8 mouse cellular contexts compared by ENCODE assay signal in genomic region chr7:79612783-79613182, GRCm38 (mm10). TPM values are rescaled to one million over a fixed set of nuclear protein-coding genes. Genes with fewer than 3 reads are reported as not detected.
A peak's percentile ranks its signal among the peaks of the same experiment; 100 is the strongest.
DNase-seq lines count a peak whose midpoint lies in the region; ATAC-seq and TF ChIP-seq lines count a peak whose summit lies in the region.

No protein-coding gene starts in this region.

- no peaks in the 10 kb centered on the region for H3K36me3 ChIP-seq in kidney, adult 2 months (ENCODE audit: control insufficient read depth, insufficient read depth, low read length)

- WGBS in kidney, adult 2 months, result 8% methylated on average over 6 of the region's 6 CpGs
- 12% methylated on average over 6 of the region's 6 CpGs for WGBS in lung, adult 2 months

- H3K27me3 ChIP-seq in kidney, adult 2 months (replicated peaks; ENCODE audit: control insufficient read depth, insufficient read depth, low read length), result no peaks in the 10 kb centered on the region

- H3K27ac ChIP-seq in kidney, adult 2 months (ENCODE audit: insufficient read depth, low read depth, low read length), result no peak overlapping the region

- TF ChIP-seq CTCF in kidney, adult 2 months (conservative IDR thresholded peaks at IDR 0.05; ENCODE audit: insufficient read depth, insufficient read length, low read depth, low read length), result peak; percentile 78
- TF ChIP-seq CTCF in lung, adult 2 months (IDR thresholded peaks at IDR 0.05; ENCODE audit: insufficient read depth, low read length), result peak; percentile 38

- ATAC-seq in frontal cortex, adult (ENCODE audit: low TSS enrichment), result peak; percentile 79; the same call in 1 of the 2 replicates

- no peaks in the 10 kb centered on the region for H3K4me1 ChIP-seq in kidney, adult 2 months (ENCODE audit: control insufficient read depth, insufficient read depth, low read length)
- no peaks in the 10 kb centered on the region for H3K4me1 ChIP-seq in lung, adult 2 months (ENCODE audit: control insufficient read depth, insufficient read depth, low read length)

- no peak for TF ChIP-seq POLR2A in kidney, adult 2 months (IDR thresholded peaks at IDR 0.05; ENCODE audit: low read depth, low read length)
- TF ChIP-seq POLR2A in lung, adult 2 months (IDR thresholded peaks at IDR 0.05; ENCODE audit: borderline replicate concordance, extremely low read depth, low read depth, low read length), result no peak

- no peak for DNase-seq in frontal cortex, postnatal 10 days (ENCODE audit: low spot score in 2 of 2)
- peak; percentile 56 for DNase-seq in 416B (ENCODE audit: low read depth)
- peak; percentile 68 to 88 for DNase-seq in adrenal gland, adult (ENCODE audit: inconsistent age in 2 of 2, low spot score in 1 of 2)
- DNase-seq in embryo, embryonic 9.5 days (ENCODE audit: extremely low spot score), result peak; percentile 48
- peak; percentile 59 for DNase-seq in kidney, adult 2 months
- peak; percentile 30 for DNase-seq in lung, adult 2 months
- DNase-seq in right cerebral cortex, postnatal 14 days, result peak; percentile 72

- 0 out of 2 replicates have a peak overlapping the region, but pooled peaks have one; percentile 2 for H3K4me3 ChIP-seq in kidney, adult 2 months (ENCODE audit: insufficient read depth, low read depth, low read length)
- no peak overlapping the region for H3K4me3 ChIP-seq in lung, adult 2 months (replicated peaks; ENCODE audit: extremely low read depth, low read depth, low read length)

RNA-seq across cellular contexts. Expression of gene Rhcg, which starts 4.7 kb away (rescaled TPM):
- 170 and 188 TPM in 2 replicates for polyA plus RNA-seq in kidney, adult 2 months (2012; rRNA removed)
- not detected in 2 replicates for polyA plus RNA-seq in lung, adult 2 months (2012; rRNA removed)

RNA-seq across cellular contexts. Expression of gene Ticrr, which starts 47.2 kb away (rescaled TPM):
- 0.03 and 0.11 TPM in 2 replicates for polyA plus RNA-seq in kidney, adult 2 months (2012; rRNA removed)
- polyA plus RNA-seq in lung, adult 2 months (2012; rRNA removed), result 0.12 and 0.17 TPM in 2 replicates

Comparison
In these comparisons a context has a peak if more than half of its experiments do, and no peak if none do; other contexts are left out.
1. DNase-seq: peak in 416B (single experiment), adrenal gland, adult (2 of 2), embryo, embryonic 9.5 days (single experiment), kidney, adult 2 months (single experiment), lung, adult 2 months (single experiment) and right cerebral cortex, postnatal 14 days (single experiment); none in frontal cortex, postnatal 10 days (0 of 2).
2. RNA of gene Rhcg, which starts 4.7 kb away (polyA plus RNA-seq): 170 to 188 TPM in kidney, adult 2 months; not detected in lung, adult 2 months; every median in the first group is over 100 times any median in the second.